In genomic region chr11:56107929-56108328, GRCm38 (mm10) we compare ENCODE assay signal across 8 mouse cellular contexts.
DNase-seq lines count a peak whose midpoint lies in the region; ATAC-seq and TF ChIP-seq lines count a peak whose summit lies in the region.

No protein-coding gene starts in this region.

- no peak overlapping the region for H3K4me3 ChIP-seq in thymus, adult 2 months (ENCODE audit: control insufficient read depth, insufficient read depth, low read length)
- H3K4me3 ChIP-seq in liver, embryonic 14.5 days (ENCODE audit: insufficient read depth in 1 of 2, low read depth in 2 of 2, low read length in 2 of 2): no peak overlapping the region
- no peak overlapping the region for H3K4me3 ChIP-seq in olfactory bulb, adult 2 months (ENCODE audit: insufficient read depth, low read depth, low read length)

- 7% methylated on average over 3 of the region's 3 CpGs for WGBS in thymus, adult 2 months
- WGBS in liver, embryonic 14.5 days (ENCODE audit: insufficient replicate concordance): 13% methylated on average over 3 of the region's 3 CpGs
- WGBS in olfactory bulb, adult 2 months: 11% methylated on average over 3 of the region's 3 CpGs

- TF ChIP-seq POLR2A in thymus, adult 2 months (IDR thresholded peaks at IDR 0.05; ENCODE audit: control insufficient read depth, extremely low read depth, insufficient read depth, low read length, poor library complexity): no peak
- no peak for TF ChIP-seq POLR2A in olfactory bulb, adult 2 months (IDR thresholded peaks at IDR 0.05; ENCODE audit: insufficient read depth, low read depth, low read length)

- no peak overlapping the region for H3K27ac ChIP-seq in thymus, adult 2 months (ENCODE audit: control insufficient read depth, insufficient read depth, low read length)
- H3K27ac ChIP-seq in liver, embryonic 14.5 days: no peak overlapping the region
- no peak overlapping the region for H3K27ac ChIP-seq in olfactory bulb, adult 2 months (ENCODE audit: insufficient read depth, low read depth, low read length)

- no peaks in the 10 kb centered on the region for H3K4me1 ChIP-seq in thymus, adult 2 months (replicated peaks; ENCODE audit: control insufficient read depth, insufficient read depth, low read length)
- no peaks in the 10 kb centered on the region for H3K4me1 ChIP-seq in liver, embryonic 14.5 days (replicated peaks; ENCODE audit: control insufficient read depth in 2 of 2, insufficient read depth in 2 of 2, low read length in 1 of 2)
- no peaks in the 10 kb centered on the region for H3K4me1 ChIP-seq in olfactory bulb, adult 2 months (ENCODE audit: control insufficient read depth, insufficient read depth, low read length)

- no peak for ATAC-seq in liver, embryonic 14.5 days (ENCODE audit: insufficient read depth)

- TF ChIP-seq CTCF in thymus, adult 2 months (IDR thresholded peaks at IDR 0.05; ENCODE audit: borderline replicate concordance, control insufficient read depth, extremely low read depth, insufficient read depth, low read length, poor library complexity): no peak
- peak; percentile 81 for TF ChIP-seq CTCF in liver, embryonic 14.5 days (IDR thresholded peaks at IDR 0.05; ENCODE audit: low read depth)
- peak; percentile 47 for TF ChIP-seq CTCF in olfactory bulb, adult 2 months (IDR thresholded peaks at IDR 0.05; ENCODE audit: insufficient read depth, low read depth, low read length)

- no peaks in the 10 kb centered on the region for H3K36me3 ChIP-seq in thymus, adult 2 months (ENCODE audit: control insufficient read depth, insufficient read depth, low read length)
- no peaks in the 10 kb centered on the region for H3K36me3 ChIP-seq in liver, embryonic 14.5 days (replicated peaks; ENCODE audit: control insufficient read depth, insufficient read depth, low read depth)

- no peaks in the 10 kb centered on the region for H3K27me3 ChIP-seq in thymus, adult 2 months (ENCODE audit: control insufficient read depth, insufficient read depth, low read length)
- no peaks in the 10 kb centered on the region for H3K27me3 ChIP-seq in liver, embryonic 14.5 days (ENCODE audit: control insufficient read depth, insufficient read depth, low read length)

- H3K4me2 ChIP-seq in liver, embryonic 14.5 days (ENCODE audit: low read depth): no peak overlapping the region

- no peaks in the 10 kb centered on the region for H3K9me3 ChIP-seq in liver, embryonic 14.5 days (ENCODE audit: control insufficient read depth, low read length)

- peak; percentile 17 for DNase-seq in thymus, adult 2 months
- DNase-seq in thymus, adult 18-20 months: no peak
- DNase-seq in cerebellum, postnatal 4 days (ENCODE audit: low spot score in 2 of 2): peak; percentile 83 to 87
- peak; percentile 61 for DNase-seq in gastrocnemius, postnatal 14 days
- DNase-seq in kidney, postnatal 25 days: peak; percentile 70 to 83
- DNase-seq in liver, embryonic 14.5 days (ENCODE audit: low read depth in 3 of 3, low spot score in 3 of 3): peak; percentile 11 to 17 (median 13)
- DNase-seq in thymus, postnatal 36 days: peak; percentile 3 to 15

- no peak overlapping the region for H3K9ac ChIP-seq in liver, embryonic 14.5 days (replicated peaks)

- intact Hi-C loops in gastrocnemius, postnatal 14 days (cut with DNase I; ENCODE audit: low total_unique reads): no loop called here

- no peak for TF ChIP-seq EP300 in liver, embryonic 14.5 days (IDR thresholded peaks at IDR 0.05; ENCODE audit: low read depth)

Comparison
In these comparisons a context has a peak if more than half of its experiments do, and no peak if none do; other contexts are left out.
1. DNase-seq: peak in thymus, adult 2 months (single experiment), cerebellum, postnatal 4 days (2 of 2), gastrocnemius, postnatal 14 days (single experiment), kidney, postnatal 25 days (2 of 2), liver, embryonic 14.5 days (3 of 3) and thymus, postnatal 36 days (2 of 2); none in thymus, adult 18-20 months (0 of 2).